Mouse (Mus musculus) spleen, adult 18-20 months (tissue): ENCODE measurements around the gene Lrp2.
"Not testable (repeated sequence)": the region's sequence is repeated elsewhere in the genome, so short reads cannot be mapped to it uniquely, and the experiment has no call there.

ENCODE experiments used
- DNase-seq, 2 experiments: peaks; one replicate each; pipeline ENCODE4 v3.0.0; 2022; ENCODE audit warnings: mixed read lengths in 2 of 2

Lrp2 gene

DNA sequence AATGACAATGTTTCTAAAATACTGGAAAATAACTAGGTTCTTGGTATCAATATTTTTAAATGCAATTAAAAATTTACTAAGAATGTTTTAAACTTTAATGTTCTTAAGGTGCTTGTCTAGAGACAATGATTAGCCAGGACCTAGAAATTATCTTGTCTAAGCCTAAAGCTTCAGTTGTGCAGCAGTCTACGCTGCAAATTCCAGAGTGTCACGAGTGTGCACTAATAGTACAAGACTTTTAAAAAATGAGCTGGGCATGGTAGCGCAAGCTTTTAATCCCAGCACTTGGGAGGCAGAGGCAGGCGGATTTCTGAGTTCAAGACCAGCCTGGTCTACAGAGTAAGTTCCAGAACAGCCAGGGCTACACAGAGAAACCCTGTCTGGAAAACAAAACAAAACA is 3.8 kb downstream of the Lrp2 start:
- not testable (repeated sequence) for DNase-seq

DNA sequence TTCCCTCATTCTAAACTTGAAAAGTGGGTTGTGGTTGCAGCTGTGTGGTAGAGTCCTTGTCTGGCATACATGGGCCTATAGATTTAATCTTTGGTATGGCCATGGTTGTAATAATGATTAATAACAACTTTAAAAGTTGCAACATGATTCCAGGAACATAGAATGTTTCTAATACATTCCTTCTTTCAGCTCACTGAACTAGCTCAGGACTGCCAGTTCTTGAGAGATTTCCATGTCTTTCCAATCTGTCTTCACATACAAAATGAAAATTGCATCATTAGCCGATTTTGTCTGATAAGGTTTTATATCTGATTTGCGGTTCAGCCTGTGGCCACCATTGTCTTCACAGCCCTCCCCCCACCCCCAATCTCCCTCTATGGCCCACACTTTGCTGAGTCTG is 5.8 kb downstream of the Lrp2 start:
- no peak for DNase-seq

DNA sequence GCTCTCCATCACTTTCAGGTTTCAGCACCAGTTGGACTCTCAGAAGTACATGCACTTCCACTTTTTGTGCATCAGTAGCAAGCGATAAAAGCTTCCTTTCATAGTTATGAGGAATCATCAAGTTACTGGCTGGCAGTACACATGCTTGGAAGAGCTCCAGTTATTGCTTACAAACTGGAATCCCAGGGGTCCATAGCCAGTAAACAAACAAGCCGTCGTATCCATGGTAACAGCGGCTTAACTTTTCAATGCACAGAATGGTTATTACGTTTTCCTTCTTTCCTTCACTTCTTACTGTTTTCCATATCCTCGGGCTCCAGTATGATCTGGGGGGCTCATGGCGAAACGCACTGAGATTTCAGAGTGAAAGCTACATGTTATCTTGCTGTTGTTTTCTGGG is 7.7 kb downstream of the Lrp2 start:
- DNase-seq = no peak

DNA sequence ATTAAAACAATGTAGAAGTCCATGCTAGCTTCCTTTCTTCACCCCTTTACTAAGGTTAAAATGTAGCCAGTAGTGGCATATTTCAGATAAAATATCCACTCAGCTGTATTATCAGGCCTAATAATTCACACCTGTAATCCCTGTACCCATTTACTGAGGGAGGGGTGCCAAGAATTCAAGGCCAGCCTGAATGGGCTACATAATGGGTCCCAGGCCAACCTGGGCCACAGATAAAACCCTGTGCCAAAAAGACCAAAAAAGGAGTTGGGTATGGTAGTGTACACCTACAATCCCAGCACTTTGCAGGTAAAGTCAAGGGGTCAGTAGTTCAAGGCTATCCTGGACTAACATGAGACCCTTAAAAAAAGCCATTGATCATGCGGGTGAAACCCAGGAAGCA is 9.3 kb downstream of the Lrp2 start:
- DNase-seq = no peak

GRCm38 (mm10) chr2:69574934-69575333 is 10.9 kb downstream of the Lrp2 start:
- no peak for DNase-seq

DNA sequence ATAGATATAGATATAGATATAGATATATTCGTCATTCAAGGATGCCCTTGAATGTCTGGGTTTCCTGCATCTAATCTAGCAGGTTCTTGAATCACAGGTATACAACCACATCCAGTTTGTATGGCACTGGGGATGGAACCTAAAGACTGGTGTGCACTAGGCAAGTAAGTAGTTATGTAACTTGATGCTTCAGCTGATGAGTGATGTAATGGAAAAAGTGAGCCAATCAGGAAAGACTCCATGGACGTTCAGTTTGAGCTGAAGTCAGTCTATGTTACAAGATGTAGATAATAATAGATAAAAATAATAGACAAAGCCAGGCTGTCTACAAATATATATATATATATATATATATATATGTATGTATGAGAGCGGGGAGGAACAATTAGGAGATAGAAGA is 11.6 kb downstream of the Lrp2 start:
- no peak for DNase-seq

DNA sequence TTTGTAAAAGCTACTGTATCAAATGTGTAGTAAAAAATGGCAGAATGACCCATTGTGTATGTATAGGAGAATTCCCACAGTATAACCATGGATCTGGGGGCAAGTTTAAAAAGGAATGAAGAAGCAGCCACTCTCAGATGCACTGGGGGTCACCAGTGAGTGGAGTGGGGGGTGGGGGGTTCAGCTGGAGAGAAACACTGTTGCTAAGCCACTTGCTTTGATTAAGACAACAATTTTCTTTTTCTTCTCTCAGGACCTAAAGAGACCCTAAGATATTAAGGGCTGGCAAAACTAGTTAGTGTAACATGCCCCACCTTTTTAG is 12.2 kb downstream of the Lrp2 start:
- DNase-seq = no peak

DNA sequence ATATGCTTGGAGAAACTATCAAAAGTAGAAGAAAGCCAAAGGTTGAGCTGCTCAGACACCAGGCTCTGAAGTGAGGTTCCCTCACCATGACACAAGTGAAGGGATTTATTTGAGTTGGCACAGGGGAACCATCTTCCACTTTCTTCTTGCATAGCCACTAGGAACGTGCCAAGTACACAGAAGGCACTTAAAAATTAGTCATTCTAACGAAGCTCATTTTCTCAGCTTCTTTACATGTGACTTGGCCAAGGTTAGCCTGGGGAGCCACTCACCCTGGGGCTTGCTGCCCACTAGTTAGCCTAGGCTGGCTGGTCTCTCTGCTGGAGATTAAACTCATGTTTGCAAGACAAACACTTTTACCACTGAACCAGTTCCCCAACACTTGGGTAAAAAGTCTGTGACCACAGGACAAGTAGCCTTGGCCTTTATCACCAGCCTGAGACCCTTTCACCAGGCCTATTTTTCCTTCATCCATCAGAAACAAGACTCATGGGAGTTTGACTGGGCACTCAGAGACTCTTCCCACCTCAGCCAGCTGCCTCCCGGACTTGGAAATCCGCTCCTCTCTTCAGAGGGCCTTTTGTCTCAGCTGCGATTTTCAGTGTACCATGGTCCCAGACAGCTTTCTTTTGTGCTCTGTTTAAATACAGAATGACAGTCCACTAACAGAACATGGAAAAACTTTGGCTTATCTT is 12.7 kb downstream of the Lrp2 start:
- DNase-seq = no peak

- DNase-seq = no peak
These were observed 15.3 kb downstream of the Lrp2 start for GRCm38 (mm10) chr2:69570556-69570955.

GRCm38 (mm10) chr2:69566281-69566680 is 19.6 kb downstream of the Lrp2 start:
- DNase-seq = no peak

DNA sequence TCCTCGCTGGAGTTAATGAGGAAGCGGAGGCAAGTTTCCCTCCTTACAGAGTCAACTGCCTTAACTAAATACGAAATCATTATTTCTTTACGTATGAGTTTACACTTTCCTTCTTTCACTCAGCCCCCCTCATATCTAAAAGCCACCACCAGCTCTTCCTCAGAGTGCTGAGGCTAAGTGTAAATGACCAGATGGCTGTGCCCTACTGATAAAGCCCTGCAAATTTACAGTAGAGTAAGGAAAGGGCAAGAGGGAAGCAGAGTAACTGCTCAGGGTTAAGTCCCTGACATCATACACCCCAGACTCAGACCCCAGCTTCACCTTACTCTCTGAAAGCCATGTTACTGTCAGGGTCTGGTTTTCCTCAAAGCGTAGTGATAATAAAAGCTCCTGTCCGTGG is 22.4 kb downstream of the Lrp2 start:
- no peak for DNase-seq

GRCm38 (mm10) chr2:69562761-69563160 is 23.1 kb downstream of the Lrp2 start:
- DNase-seq = no peak

- DNase-seq = no peak
These were observed 25.6 kb downstream of the Lrp2 start for GRCm38 (mm10) chr2:69560221-69560620.

GRCm38 (mm10) chr2:69559380-69559779 is 26.5 kb downstream of the Lrp2 start:
- DNase-seq = no peak

GRCm38 (mm10) chr2:69556686-69557085 is 29.2 kb downstream of the Lrp2 start:
- no peak for DNase-seq

DNA sequence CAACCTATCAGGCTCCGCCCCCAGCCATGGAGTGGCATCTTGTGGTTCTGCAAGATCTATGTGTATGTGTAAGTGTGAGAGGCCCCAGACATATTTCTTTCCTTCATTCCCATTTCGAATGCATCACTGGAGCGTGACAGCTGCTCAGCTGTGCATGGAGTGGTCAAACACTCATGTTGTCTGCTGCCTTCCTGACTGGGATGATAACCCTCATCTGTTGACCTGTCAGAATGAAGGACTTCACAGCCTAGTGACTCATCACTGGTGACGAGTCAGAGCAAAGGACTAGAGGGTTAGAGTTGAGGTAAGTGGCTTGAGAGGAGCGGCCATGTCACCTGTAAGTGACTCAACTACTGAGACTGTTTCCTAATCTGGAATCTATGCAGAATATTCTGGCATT is 34.2 kb downstream of the Lrp2 start:
- no peak for DNase-seq

DNA sequence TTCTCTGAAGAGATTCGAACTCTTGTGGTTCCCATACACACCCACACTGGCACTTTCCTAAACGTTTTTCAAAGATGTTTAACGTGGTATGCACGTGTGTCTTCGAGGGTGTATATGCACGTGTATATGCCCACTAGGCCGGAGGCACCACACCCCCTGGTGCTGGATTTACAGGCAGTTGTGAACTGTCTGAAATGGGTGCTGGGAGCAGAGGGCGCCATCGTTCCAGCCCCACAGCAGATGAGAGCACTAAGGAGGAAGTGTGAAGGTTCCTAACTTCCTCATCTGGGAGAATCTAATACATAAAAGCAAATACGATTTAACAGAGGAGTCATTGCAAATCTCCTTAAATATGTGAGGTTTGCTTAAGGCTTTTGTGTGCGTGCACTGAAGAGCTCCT is 39.0 kb downstream of the Lrp2 start:
- no peak for DNase-seq

DNA sequence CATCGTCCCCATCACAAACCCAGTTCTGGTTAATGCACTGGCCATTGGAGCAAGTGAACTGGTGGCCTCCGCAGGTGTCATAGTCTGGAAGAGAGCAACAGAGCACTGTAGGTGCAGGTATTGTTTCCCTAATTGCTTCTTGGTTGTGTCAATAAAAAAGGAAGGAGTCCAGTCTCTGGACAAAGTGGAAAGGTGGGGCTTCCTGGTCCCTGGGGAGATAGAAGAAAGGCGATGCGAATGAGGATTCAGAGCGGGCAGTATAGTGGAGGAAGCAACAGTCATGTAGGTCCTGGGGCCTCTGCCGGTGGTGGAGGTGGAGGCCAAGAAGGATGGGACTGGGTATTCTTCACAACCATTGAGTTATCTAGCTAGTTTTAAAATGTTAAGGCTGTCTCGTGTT is 49.8 kb downstream of the Lrp2 start:
- no peak for DNase-seq

- DNase-seq = no peak
These were observed 54.3 kb downstream of the Lrp2 start for GRCm38 (mm10) chr2:69531528-69532055.

DNA sequence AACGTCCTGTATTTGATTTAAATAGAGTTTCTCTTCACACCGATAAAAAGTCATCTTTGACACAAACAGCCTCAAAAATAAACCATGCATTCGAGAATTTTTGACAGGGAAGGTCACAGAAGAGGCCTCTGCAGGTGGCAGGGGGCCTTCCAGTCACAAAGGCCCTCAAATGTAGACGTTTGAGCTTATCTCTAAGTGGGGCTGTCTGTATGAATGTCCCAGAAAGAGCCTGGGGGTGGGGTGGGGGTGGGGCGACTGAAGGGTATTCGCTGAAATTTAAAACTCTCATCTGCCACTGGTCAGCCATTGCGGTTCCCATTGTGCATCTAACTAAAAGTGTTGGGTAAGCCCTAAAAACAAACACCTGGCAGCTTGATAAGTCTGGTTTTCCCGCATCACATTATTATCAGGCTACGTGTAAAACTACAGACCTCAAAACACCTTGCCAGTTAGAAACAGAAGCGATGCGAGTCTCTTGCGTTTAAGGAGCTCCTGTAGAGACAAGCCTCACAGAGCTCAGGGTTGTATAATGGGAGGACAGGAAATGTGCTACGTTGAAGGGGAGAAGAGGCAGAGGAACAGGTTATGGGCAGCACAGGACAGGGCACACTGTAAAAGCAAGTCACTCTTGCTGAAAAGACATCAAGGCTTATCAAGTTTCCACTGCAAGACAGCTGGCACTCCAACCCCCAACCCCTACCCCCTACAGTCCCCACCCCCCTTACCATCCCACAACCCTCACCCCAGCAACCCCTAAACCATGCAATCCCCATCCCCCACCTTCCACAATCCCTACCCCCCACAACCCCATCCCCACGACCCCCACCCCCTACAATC is 55.0 kb downstream of the Lrp2 start:
- DNase-seq = no peak

DNA sequence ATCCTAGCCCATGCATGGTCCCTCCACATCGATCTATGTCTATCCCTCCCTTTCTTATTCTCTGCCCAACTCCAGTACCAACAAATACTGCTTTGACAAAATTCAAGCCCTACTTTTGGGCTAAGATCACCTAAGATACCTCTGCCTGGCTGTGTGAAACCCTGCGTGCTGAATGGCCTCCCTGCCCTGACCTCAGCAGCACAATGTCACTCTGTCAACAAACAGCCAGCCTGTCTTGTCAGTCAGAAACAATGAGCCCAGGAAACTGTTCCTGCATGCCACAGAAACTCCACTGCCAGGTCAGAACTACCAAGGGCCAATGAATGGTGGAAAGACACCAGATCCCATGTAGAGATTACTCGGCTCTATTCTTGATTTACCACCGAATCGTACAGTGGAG is 55.7 kb downstream of the Lrp2 start:
- no peak for DNase-seq

DNA sequence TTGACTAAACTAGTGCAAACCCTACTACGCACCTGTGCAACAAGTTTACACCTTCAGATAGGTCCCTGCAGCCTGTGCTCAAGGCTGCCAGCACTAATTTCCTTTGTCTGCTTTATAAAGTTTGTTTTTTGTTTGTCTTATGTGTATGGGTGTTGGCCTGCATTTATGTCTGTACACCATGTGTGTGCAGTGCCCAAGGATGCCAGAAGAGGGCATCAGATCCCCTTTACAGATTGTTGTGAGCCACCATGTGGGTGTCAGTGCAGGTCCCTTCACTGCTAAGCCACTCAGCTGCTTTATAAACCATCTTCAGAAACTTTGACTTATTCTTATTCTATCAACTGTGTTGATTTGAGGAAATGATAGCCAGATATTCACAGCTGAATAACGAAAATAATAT is 65.6 kb downstream of the Lrp2 start:
- no peak for DNase-seq

DNA sequence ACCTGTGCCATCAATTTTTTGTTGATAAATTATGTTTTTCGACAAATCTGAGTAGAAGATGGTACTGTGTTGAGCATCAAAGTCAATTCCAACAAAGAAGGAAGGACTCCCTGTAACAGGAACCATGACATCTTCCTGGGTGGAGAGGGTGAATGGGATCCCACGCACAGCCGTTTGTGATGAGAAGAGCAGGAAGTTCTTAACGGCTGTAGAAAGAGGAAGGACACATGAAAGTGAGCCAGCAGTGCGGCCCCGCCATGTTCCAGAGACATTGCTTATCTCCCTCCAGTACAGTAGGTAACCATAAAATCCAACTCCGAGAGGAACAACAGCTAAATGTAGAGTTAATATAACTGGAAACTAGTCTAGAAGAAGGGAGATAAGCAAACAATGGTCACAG is 67.6 kb downstream of the Lrp2 start:
- no peak for DNase-seq

DNA sequence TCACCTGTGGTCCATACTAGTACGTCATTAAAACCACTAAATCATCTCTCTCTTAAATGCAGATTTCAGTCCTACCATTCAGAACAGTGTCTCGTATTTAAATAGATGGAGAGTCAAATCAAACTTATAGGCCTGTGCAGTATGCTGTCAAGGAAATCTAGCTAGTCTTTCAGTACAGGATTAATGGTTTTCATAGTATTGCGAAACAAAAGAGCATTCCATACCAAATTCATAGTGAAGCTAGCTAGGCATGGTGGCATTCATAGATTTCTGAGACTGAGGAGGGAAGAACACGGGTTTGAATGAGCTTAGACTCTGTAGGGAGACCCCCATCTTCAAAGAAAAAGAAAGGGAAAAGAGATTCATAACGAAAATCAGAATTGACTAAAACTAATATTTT is 74.1 kb downstream of the Lrp2 start:
- no peak for DNase-seq

- no peak for DNase-seq
These were observed 85.5 kb downstream of the Lrp2 start for GRCm38 (mm10) chr2:69500357-69500756.
